Mouse (Mus musculus): ENCODE results near the gene Cdc27. TPM values are rescaled to one million over a fixed set of nuclear protein-coding genes. Genes with fewer than 3 reads are reported as not detected.

The Cdc27 gene
- polyA plus RNA-seq, 1 experiment from 2014 or later: 39.7 TPM

GRCm38 (mm10) chr11:104479505-104479904, 70.9 kb downstream of the Cdc27 start:
- no peak overlapping the region for H3K4me3 ChIP-seq (ENCODE audit: control insufficient read depth in 1 of 2, insufficient read depth in 1 of 2, low read depth in 1 of 2, low read length in 2 of 2)
- WGBS: 66% methylated on average over 4 of the region's 4 CpGs
- H3K4me1 ChIP-seq (ENCODE audit: control insufficient read depth in 2 of 2, insufficient read depth in 2 of 2, low read length in 2 of 2): no peaks in the 10 kb centered on the region
- ATAC-seq (ENCODE audit: insufficient number of reproducible peaks, insufficient read depth, low FRiP score, low read depth): no peak
- H3K27ac ChIP-seq (replicated peaks in 1 of 2; ENCODE audit: control insufficient read depth in 1 of 2, insufficient read depth in 1 of 2, low read depth in 2 of 2, low read length in 2 of 2): no peak overlapping the region
- no peaks in the 10 kb centered on the region for H3K36me3 ChIP-seq (ENCODE audit: control insufficient read depth, insufficient read depth, low read length)
- H3K4me2 ChIP-seq (ENCODE audit: low read length): no peak overlapping the region
- no peaks in the 10 kb centered on the region for H3K27me3 ChIP-seq (ENCODE audit: control insufficient read depth, insufficient read depth, low read length)
- no peaks in the 10 kb centered on the region for H3K9me3 ChIP-seq (ENCODE audit: control insufficient read depth, low read length)
- no peak overlapping the region for H3K9ac ChIP-seq (ENCODE audit: low read length)

GRCm38 (mm10) chr11:104469371-104469835, 81.0 kb downstream of the Cdc27 start:
- peak; percentile 100 for ATAC-seq (ENCODE audit: insufficient number of reproducible peaks, insufficient read depth, low FRiP score, low read depth)

GRCm38 (mm10) chr11:104468751-104469268, 81.6 kb downstream of the Cdc27 start, which contains the start of gene Kansl1:
Gene Kansl1, minus strand, starts transcription at chr11:104468861.
- Histone ChIP-seq H3K4me2 (ENCODE audit: low read length) (peak within 1 kb of the TSS; percentile 75), H3K27ac (replicated peaks in 1 of 2; ENCODE audit: control insufficient read depth in 1 of 2, insufficient read depth in 1 of 2, low read depth in 2 of 2, low read length in 2 of 2) (peak within 1 kb of the TSS in 1 of 2 experiments; percentile 68; a peak in 2 of 4 replicates), H3K9ac (ENCODE audit: low read length) (peak within 1 kb of the TSS; percentile 96), H3K36me3 (ENCODE audit: control insufficient read depth, insufficient read depth, low read length) (peaks cover 24% of the 10 kb centered on the region), H3K27me3 (ENCODE audit: control insufficient read depth, insufficient read depth, low read length) (no peaks in the 10 kb centered on the region), H3K9me3 (ENCODE audit: control insufficient read depth, low read length) (no peaks in the 10 kb centered on the region), H3K4me1 (ENCODE audit: control insufficient read depth in 2 of 2, insufficient read depth in 2 of 2, low read length in 2 of 2) (peaks cover 0 to 16% of the 10 kb centered on the region in 2 experiments; a peak in 3 of 4 replicates), H3K4me3 (ENCODE audit: control insufficient read depth in 1 of 2, insufficient read depth in 1 of 2, low read depth in 1 of 2, low read length in 2 of 2) (peak within 1 kb of the TSS; percentile 95 to 99)
- ATAC-seq (ENCODE audit: insufficient number of reproducible peaks, insufficient read depth, low FRiP score, low read depth): peak; percentile 73
- WGBS: under 1% methylated on average over 66 of the region's 69 CpGs

More at GRCm38 (mm10) chr11:104469371-104469835, 81.0 kb downstream of the Cdc27 start:
- Histone ChIP-seq H3K36me3 (ENCODE audit: control insufficient read depth, insufficient read depth, low read length) (peaks cover 21% of the 10 kb centered on the region), H3K9me3 (ENCODE audit: control insufficient read depth, low read length) (no peaks in the 10 kb centered on the region), H3K27me3 (ENCODE audit: control insufficient read depth, insufficient read depth, low read length) (no peaks in the 10 kb centered on the region), H3K4me1 (ENCODE audit: control insufficient read depth in 2 of 2, insufficient read depth in 2 of 2, low read length in 2 of 2) (peaks cover 0 to 14% of the 10 kb centered on the region in 2 experiments; a peak in 3 of 4 replicates), H3K4me2 (ENCODE audit: low read length) (peak overlapping the region; percentile 75), H3K27ac (replicated peaks in 1 of 2; ENCODE audit: control insufficient read depth in 1 of 2, insufficient read depth in 1 of 2, low read depth in 2 of 2, low read length in 2 of 2) (peak overlapping the region in 1 of 2 experiments; percentile 68; a peak in 2 of 4 replicates), H3K9ac (ENCODE audit: low read length) (peak overlapping the region; percentile 96), H3K4me3 (ENCODE audit: control insufficient read depth in 1 of 2, insufficient read depth in 1 of 2, low read depth in 1 of 2, low read length in 2 of 2) (peak overlapping the region; percentile 95 to 99)
- WGBS: under 1% methylated on average over 17 of the region's 19 CpGs

- 84% methylated on average over 5 of the region's 5 CpGs for whole genome bisulfite sequencing
- no peak overlapping the region for H3K9ac ChIP-seq (ENCODE audit: low read length)
- no peak overlapping the region for H3K27ac ChIP-seq (replicated peaks in 1 of 2; ENCODE audit: control insufficient read depth in 1 of 2, insufficient read depth in 1 of 2, low read depth in 2 of 2, low read length in 2 of 2)
- H3K4me2 ChIP-seq (ENCODE audit: low read length): no peak overlapping the region
- no peak overlapping the region for H3K4me3 ChIP-seq (ENCODE audit: control insufficient read depth in 1 of 2, insufficient read depth in 1 of 2, low read depth in 1 of 2, low read length in 2 of 2)
- H3K27me3 ChIP-seq (ENCODE audit: control insufficient read depth, insufficient read depth, low read length): no peaks in the 10 kb centered on the region
- H3K9me3 ChIP-seq (ENCODE audit: control insufficient read depth, low read length): no peaks in the 10 kb centered on the region
- H3K4me1 ChIP-seq (ENCODE audit: control insufficient read depth in 2 of 2, insufficient read depth in 2 of 2, low read length in 2 of 2): peaks cover 0 to 16% of the 10 kb centered on the region in 2 experiments; a peak in 3 of 4 replicates
- peaks cover 24% of the 10 kb centered on the region for H3K36me3 ChIP-seq (ENCODE audit: control insufficient read depth, insufficient read depth, low read length)
- no peak for ATAC-seq (ENCODE audit: insufficient number of reproducible peaks, insufficient read depth, low FRiP score, low read depth)
Observed at GRCm38 (mm10) chr11:104467698-104468097, 82.7 kb downstream of the Cdc27 start.

- H3K36me3 ChIP-seq (ENCODE audit: control insufficient read depth, insufficient read depth, low read length): peaks cover 32% of the 10 kb centered on the region
- H3K4me1 ChIP-seq (ENCODE audit: control insufficient read depth in 2 of 2, insufficient read depth in 2 of 2, low read length in 2 of 2): 0 out of 4 replicates have a peak, but pooled peaks cover 0 to 3% of the 10 kb centered on the region in 2 experiments
Observed at GRCm38 (mm10) chr11:104461551-104461950, 88.9 kb downstream of the Cdc27 start.

GRCm38 (mm10) chr11:104459671-104460070, 90.7 kb downstream of the Cdc27 start:
- Histone ChIP-seq H3K4me3 (ENCODE audit: control insufficient read depth in 1 of 2, insufficient read depth in 1 of 2, low read depth in 1 of 2, low read length in 2 of 2) (no peak overlapping the region), H3K27me3 (ENCODE audit: control insufficient read depth, insufficient read depth, low read length) (no peaks in the 10 kb centered on the region), H3K36me3 (ENCODE audit: control insufficient read depth, insufficient read depth, low read length) (peaks cover 18% of the 10 kb centered on the region), H3K27ac (replicated peaks in 1 of 2; ENCODE audit: control insufficient read depth in 1 of 2, insufficient read depth in 1 of 2, low read depth in 2 of 2, low read length in 2 of 2) (no peak overlapping the region), H3K4me2 (ENCODE audit: low read length) (no peak overlapping the region), H3K4me1 (ENCODE audit: control insufficient read depth in 2 of 2, insufficient read depth in 2 of 2, low read length in 2 of 2) (0 out of 4 replicates have a peak, but pooled peaks cover 0 to 3% of the 10 kb centered on the region in 2 experiments), H3K9ac (ENCODE audit: low read length) (no peak overlapping the region), H3K9me3 (ENCODE audit: control insufficient read depth, low read length) (no peaks in the 10 kb centered on the region)
- ATAC-seq (ENCODE audit: insufficient number of reproducible peaks, insufficient read depth, low FRiP score, low read depth): no peak
- WGBS: 87% methylated on average over 2 of the region's 2 CpGs

More at GRCm38 (mm10) chr11:104461551-104461950, 88.9 kb downstream of the Cdc27 start:
- Histone ChIP-seq H3K27me3 (ENCODE audit: control insufficient read depth, insufficient read depth, low read length) (no peaks in the 10 kb centered on the region), H3K4me3 (ENCODE audit: control insufficient read depth in 1 of 2, insufficient read depth in 1 of 2, low read depth in 1 of 2, low read length in 2 of 2) (no peak overlapping the region), H3K9me3 (ENCODE audit: control insufficient read depth, low read length) (no peaks in the 10 kb centered on the region), H3K27ac (replicated peaks in 1 of 2; ENCODE audit: control insufficient read depth in 1 of 2, insufficient read depth in 1 of 2, low read depth in 2 of 2, low read length in 2 of 2) (no peak overlapping the region), H3K4me2 (ENCODE audit: low read length) (no peak overlapping the region), H3K9ac (ENCODE audit: low read length) (no peak overlapping the region)
- ATAC-seq (ENCODE audit: insufficient number of reproducible peaks, insufficient read depth, low FRiP score, low read depth): no peak

- H3K9ac ChIP-seq (ENCODE audit: low read length): no peak overlapping the region
- ATAC-seq (ENCODE audit: insufficient number of reproducible peaks, insufficient read depth, low FRiP score, low read depth): no peak
- H3K4me2 ChIP-seq (ENCODE audit: low read length): no peak overlapping the region
- no peak overlapping the region for H3K27ac ChIP-seq (replicated peaks in 1 of 2; ENCODE audit: control insufficient read depth in 1 of 2, insufficient read depth in 1 of 2, low read depth in 2 of 2, low read length in 2 of 2)
- H3K4me1 ChIP-seq (ENCODE audit: control insufficient read depth in 2 of 2, insufficient read depth in 2 of 2, low read length in 2 of 2): no peaks in the 10 kb centered on the region
- WGBS: 74% methylated on average over 2 of the region's 2 CpGs
- H3K4me3 ChIP-seq (ENCODE audit: control insufficient read depth in 1 of 2, insufficient read depth in 1 of 2, low read depth in 1 of 2, low read length in 2 of 2): no peak overlapping the region
- H3K27me3 ChIP-seq (ENCODE audit: control insufficient read depth, insufficient read depth, low read length): no peaks in the 10 kb centered on the region
- H3K9me3 ChIP-seq (ENCODE audit: control insufficient read depth, low read length): no peaks in the 10 kb centered on the region
- 0 out of 2 replicates have a peak, but pooled peaks cover 12% of the 10 kb centered on the region for H3K36me3 ChIP-seq (ENCODE audit: control insufficient read depth, insufficient read depth, low read length)
Observed at GRCm38 (mm10) chr11:104458507-104458906, 91.9 kb downstream of the Cdc27 start.

Measured in heart, embryonic 14.5 days (tissue).